Mouse (Mus musculus): ENCODE results near the gene Cyp4f14. TPM values are rescaled to one million over a fixed set of nuclear protein-coding genes. Genes with fewer than 3 reads are reported as not detected.
A peak's percentile ranks its signal among the peaks of the same experiment; 100 is the strongest.
"Not testable (repeated sequence)": the region's sequence is repeated elsewhere in the genome, so short reads cannot be mapped to it uniquely, and the experiment has no call there.

The Cyp4f14 gene
- polyA plus RNA-seq, 1 experiment from 2014 or later = not detected

- Histone ChIP-seq H3K4me2 (peak within 1 kb of the TSS; percentile 77), H3K9me3 (no peaks in the 10 kb centered on the region), H3K36me3 (peaks cover 9% of the 10 kb centered on the region), H3K27me3 (no peaks in the 10 kb centered on the region), H3K4me3 (replicated peaks) (peak within 1 kb of the TSS; percentile 72), H3K9ac (replicated peaks) (peak within 1 kb of the TSS; percentile 83), H3K27ac (peak within 1 kb of the TSS; percentile 89), H3K4me1 (replicated peaks) (peaks cover 10% of the 10 kb centered on the region)
- peak; percentile 95 for ATAC-seq (ENCODE audit: insufficient number of reproducible peaks, insufficient read depth, low FRiP score, low TSS enrichment, low read depth)
- WGBS = 14% methylated on average over 31 of the region's 33 CpGs
Measured at GRCm38 (mm10) chr17:32891239-32892180, 25.6 kb downstream of the Cyp4f14 start, which contains the start of gene Zfp870. Gene Zfp870, minus strand, starts transcription at chr17:32891642.

- H3K27me3 ChIP-seq = no peaks in the 10 kb centered on the region
- H3K9ac ChIP-seq (replicated peaks) = peak overlapping the region; percentile 83
- no peaks in the 10 kb centered on the region for H3K9me3 ChIP-seq
- ATAC-seq (ENCODE audit: insufficient number of reproducible peaks, insufficient read depth, low FRiP score, low TSS enrichment, low read depth) = peak; percentile 18; the same call in 1 of the 2 replicates
- peaks cover 12% of the 10 kb centered on the region for H3K36me3 ChIP-seq
- H3K4me3 ChIP-seq (replicated peaks) = peak overlapping the region; percentile 72
- H3K27ac ChIP-seq = peak overlapping the region; percentile 81
- peak overlapping the region; percentile 77 for H3K4me2 ChIP-seq
- peaks cover 10% of the 10 kb centered on the region for H3K4me1 ChIP-seq (replicated peaks)
- 5% methylated on average over 11 of the region's 11 CpGs for WGBS
Measured at GRCm38 (mm10) chr17:32890852-32891238, 26.3 kb downstream of the Cyp4f14 start.

GRCm38 (mm10) chr17:32889611-32890010 lies 27.5 kb downstream of the Cyp4f14 start:
- H3K4me2 ChIP-seq = no peak overlapping the region
- peaks cover 24% of the 10 kb centered on the region for H3K36me3 ChIP-seq
- H3K4me3 ChIP-seq (replicated peaks) = no peak overlapping the region
- no peaks in the 10 kb centered on the region for H3K27me3 ChIP-seq
- ATAC-seq (ENCODE audit: insufficient number of reproducible peaks, insufficient read depth, low FRiP score, low TSS enrichment, low read depth) = no peak
- no peaks in the 10 kb centered on the region for H3K9me3 ChIP-seq
- WGBS = 96% methylated on average over 6 of the region's 6 CpGs
- H3K27ac ChIP-seq = no peak overlapping the region
- no peak overlapping the region for H3K9ac ChIP-seq (replicated peaks)
- peaks cover 10% of the 10 kb centered on the region for H3K4me1 ChIP-seq (replicated peaks)

GRCm38 (mm10) chr17:32880320-32881218 lies 36.6 kb downstream of the Cyp4f14 start:
- Histone ChIP-seq H3K27me3 (no peaks in the 10 kb centered on the region), H3K9ac (replicated peaks) (no peak overlapping the region), H3K4me3 (replicated peaks) (no peak overlapping the region), H3K27ac (no peak overlapping the region), H3K36me3 (peaks cover 61% of the 10 kb centered on the region), H3K9me3 (0 out of 2 replicates have a peak, but pooled peaks cover 4% of the 10 kb centered on the region), H3K4me2 (no peak overlapping the region), H3K4me1 (replicated peaks) (peaks cover 17% of the 10 kb centered on the region)
- WGBS = 88% methylated on average over 14 of the region's 14 CpGs
- no peak for ATAC-seq (ENCODE audit: insufficient number of reproducible peaks, insufficient read depth, low FRiP score, low TSS enrichment, low read depth)

GRCm38 (mm10) chr17:32878773-32879172 lies 38.4 kb downstream of the Cyp4f14 start:
- H3K36me3 ChIP-seq = peaks cover 43% of the 10 kb centered on the region
- H3K4me3 ChIP-seq (replicated peaks) = no peak overlapping the region
- whole genome bisulfite sequencing = 94% methylated on average over 11 of the region's 11 CpGs

GRCm38 (mm10) chr17:32877471-32878171 lies 39.5 kb downstream of the Cyp4f14 start:
- Histone ChIP-seq H3K4me1 (replicated peaks) (peaks cover 17% of the 10 kb centered on the region), H3K36me3 (peaks cover 31% of the 10 kb centered on the region), H3K4me3 (replicated peaks) (peak overlapping the region; percentile 24), H3K4me2 (peak overlapping the region; percentile 54), H3K27me3 (no peaks in the 10 kb centered on the region), H3K27ac (no peak overlapping the region), H3K9me3 (0 out of 2 replicates have a peak, but pooled peaks cover 4% of the 10 kb centered on the region), H3K9ac (replicated peaks) (peak overlapping the region; percentile 42; the same call in 1 of the 2 replicates)
- WGBS = 4% methylated on average over 22 of the region's 22 CpGs
- ATAC-seq (ENCODE audit: insufficient number of reproducible peaks, insufficient read depth, low FRiP score, low TSS enrichment, low read depth) = no peak

More at GRCm38 (mm10) chr17:32878773-32879172, 38.4 kb downstream of the Cyp4f14 start:
- no peak overlapping the region for H3K9ac ChIP-seq (replicated peaks)
- 0 out of 2 replicates have a peak, but pooled peaks cover 4% of the 10 kb centered on the region for H3K9me3 ChIP-seq
- H3K4me2 ChIP-seq = no peak overlapping the region
- no peaks in the 10 kb centered on the region for H3K27me3 ChIP-seq
- H3K27ac ChIP-seq = no peak overlapping the region
- peaks cover 17% of the 10 kb centered on the region for H3K4me1 ChIP-seq (replicated peaks)
- no peak for ATAC-seq (ENCODE audit: insufficient number of reproducible peaks, insufficient read depth, low FRiP score, low TSS enrichment, low read depth)

GRCm38 (mm10) chr17:32872696-32873095 lies 44.4 kb downstream of the Cyp4f14 start:
- ATAC-seq (ENCODE audit: insufficient number of reproducible peaks, insufficient read depth, low FRiP score, low TSS enrichment, low read depth) = no peak
- no peak overlapping the region for H3K9ac ChIP-seq (replicated peaks)
- peaks cover 14% of the 10 kb centered on the region for H3K4me1 ChIP-seq (replicated peaks)
- H3K4me3 ChIP-seq (replicated peaks) = no peak overlapping the region
- H3K4me2 ChIP-seq = no peak overlapping the region
- H3K27ac ChIP-seq = no peak overlapping the region
- no peaks in the 10 kb centered on the region for H3K36me3 ChIP-seq
- no peaks in the 10 kb centered on the region for H3K27me3 ChIP-seq
- WGBS = 67% methylated on average over 5 of the region's 5 CpGs
- H3K9me3 ChIP-seq = no peaks in the 10 kb centered on the region

- H3K4me2 ChIP-seq = no peak overlapping the region
- ATAC-seq (ENCODE audit: insufficient number of reproducible peaks, insufficient read depth, low FRiP score, low TSS enrichment, low read depth) = no peak
- no peaks in the 10 kb centered on the region for H3K9me3 ChIP-seq
- no peak overlapping the region for H3K4me3 ChIP-seq (replicated peaks)
- no peak overlapping the region for H3K27ac ChIP-seq
- H3K9ac ChIP-seq (replicated peaks) = no peak overlapping the region
- no peaks in the 10 kb centered on the region for H3K36me3 ChIP-seq
- peaks cover 8% of the 10 kb centered on the region for H3K4me1 ChIP-seq (replicated peaks)
- no peaks in the 10 kb centered on the region for H3K27me3 ChIP-seq
- WGBS = 70% methylated on average over 4 of the region's 4 CpGs
Measured at GRCm38 (mm10) chr17:32872091-32872490, 45.1 kb downstream of the Cyp4f14 start.

- 84% methylated on average over 1 of the region's 1 CpGs for WGBS
- H3K4me1 ChIP-seq (replicated peaks) = peaks cover 2% of the 10 kb centered on the region; the same call in 1 of the 2 replicates
- no peak overlapping the region for H3K4me2 ChIP-seq
- H3K36me3 ChIP-seq = no peaks in the 10 kb centered on the region
- no peaks in the 10 kb centered on the region for H3K9me3 ChIP-seq
- no peak overlapping the region for H3K27ac ChIP-seq
- ATAC-seq (ENCODE audit: insufficient number of reproducible peaks, insufficient read depth, low FRiP score, low TSS enrichment, low read depth) = no peak
- no peak overlapping the region for H3K9ac ChIP-seq (replicated peaks)
- no peak overlapping the region for H3K4me3 ChIP-seq (replicated peaks)
- H3K27me3 ChIP-seq = no peaks in the 10 kb centered on the region
Measured at GRCm38 (mm10) chr17:32871483-32871882, 45.7 kb downstream of the Cyp4f14 start.

- not testable (repeated sequence) for H3K27me3 ChIP-seq; H3K9me3 ChIP-seq; H3K4me3 ChIP-seq (replicated peaks); H3K36me3 ChIP-seq; ATAC-seq (ENCODE audit: insufficient number of reproducible peaks, insufficient read depth, low FRiP score, low TSS enrichment, low read depth); H3K4me1 ChIP-seq (replicated peaks); H3K27ac ChIP-seq; H3K9ac ChIP-seq (replicated peaks); H3K4me2 ChIP-seq
- 55% methylated on average over 5 of the region's 7 CpGs for WGBS
Measured at GRCm38 (mm10) chr17:32867266-32867665, 49.9 kb downstream of the Cyp4f14 start.
